Mouse (Mus musculus) testis, adult 2 months (tissue): ENCODE data around the gene Cma1. TPM values are rescaled to one million over a fixed set of nuclear protein-coding genes. Genes with fewer than 3 reads are reported as not detected.
"Not testable (repeated sequence)": the region's sequence is repeated elsewhere in the genome, so short reads cannot be mapped to it uniquely, and the experiment has no call there.

Experiments used
- H3K27ac ChIP-seq: fragments of 200-500 bp; 2 replicates; pipeline ENCODE4 v1.5.1; 2012; ENCODE audit warnings: low read depth, low read length; ENCODE audit not compliant: control insufficient read depth, insufficient read depth
- H3K27me3 ChIP-seq: fragments of 200-500 bp; 2 replicates; pipeline ENCODE4 v1.6.1; 2012; ENCODE audit warnings: mild to moderate bottlenecking, low read length, moderate library complexity; ENCODE audit not compliant: control insufficient read depth, insufficient read depth
- H3K36me3 ChIP-seq: fragments of 200-500 bp; 2 replicates; pipeline ENCODE4 v1.6.1; 2012; ENCODE audit warnings: mild to moderate bottlenecking, low read length; ENCODE audit not compliant: control insufficient read depth, insufficient read depth
- H3K4me1 ChIP-seq: fragments of 200-500 bp; 2 replicates; pipeline ENCODE4 v1.6.1; 2012; ENCODE audit warnings: low read length; ENCODE audit not compliant: control insufficient read depth, insufficient read depth
- H3K4me3 ChIP-seq: fragments of 200-500 bp; 2 replicates; pipeline ENCODE4 v1.5.1; 2012; ENCODE audit warnings: low read depth, mild to moderate bottlenecking, low read length, moderate library complexity, mixed read lengths; ENCODE audit not compliant: control insufficient read depth
- CTCF ChIP-seq: fragments of 200-500 bp; IDR thresholded peaks from 2 replicates; pipeline ENCODE4 v1.5.1; 2012; ENCODE audit warnings: low read depth, mild to moderate bottlenecking, inconsistent platforms, low read length, moderate library complexity; ENCODE audit not compliant: control insufficient read depth, insufficient read depth, insufficient replicate concordance
- POLR2A ChIP-seq: fragments of 200-500 bp; IDR thresholded peaks from 2 replicates; pipeline ENCODE4 v1.6.1; 2012; ENCODE audit warnings: low read depth, mild to moderate bottlenecking, inconsistent platforms, low read length, moderate library complexity; ENCODE audit not compliant: control insufficient read depth
- polyA plus RNA-seq: library from polyadenylated mRNA; depleted of rRNA; stranded (reverse); fragments of >200 nt; gene quantifications from 2 replicates; pipeline ENCODE4 v1.2.3, GENCODE M21; 2012; rRNA removed

Gene Cma1
- polyA plus RNA-seq = 0.10 TPM in 1 of 2 replicates, not detected in the other

DNA sequence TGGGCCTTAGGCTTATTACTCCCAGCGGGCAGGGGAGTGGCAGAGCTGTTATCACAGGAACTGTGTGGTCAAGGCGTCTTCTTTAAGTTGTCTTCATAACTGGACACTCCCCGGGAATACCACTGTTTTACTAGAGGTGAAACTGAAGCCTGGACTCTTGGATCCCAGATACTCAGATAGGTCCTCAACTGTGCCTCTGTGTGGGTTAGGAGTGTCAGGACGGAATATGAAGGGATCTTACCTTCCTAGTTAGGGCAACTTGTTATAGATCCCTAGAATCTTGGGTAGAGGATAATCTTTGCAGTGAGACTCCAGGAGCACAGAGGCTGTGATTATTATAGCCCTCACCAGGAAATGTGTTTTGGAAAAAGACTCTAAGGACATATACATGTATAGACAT is at the start of gene Cma1:
Cma1 (minus strand) TSS at position 101 of the 400 bp plus-strand sequence.
- no peaks in the 10 kb centered on the region for H3K27me3 ChIP-seq
- no peaks in the 10 kb centered on the region for H3K4me1 ChIP-seq
- no peak within 1 kb of the TSS for H3K4me3 ChIP-seq
- no peaks in the 10 kb centered on the region for H3K36me3 ChIP-seq
- no peak for TF ChIP-seq POLR2A
- no peak for TF ChIP-seq CTCF
- H3K27ac ChIP-seq = no peak within 1 kb of the TSS

GRCm38 (mm10) chr14:55987464-55987863 is 43.0 kb upstream of the Cma1 start:
- not testable (repeated sequence) for H3K4me3 ChIP-seq, H3K27ac ChIP-seq, H3K36me3 ChIP-seq, H3K27me3 ChIP-seq, H3K4me1 ChIP-seq

DNA sequence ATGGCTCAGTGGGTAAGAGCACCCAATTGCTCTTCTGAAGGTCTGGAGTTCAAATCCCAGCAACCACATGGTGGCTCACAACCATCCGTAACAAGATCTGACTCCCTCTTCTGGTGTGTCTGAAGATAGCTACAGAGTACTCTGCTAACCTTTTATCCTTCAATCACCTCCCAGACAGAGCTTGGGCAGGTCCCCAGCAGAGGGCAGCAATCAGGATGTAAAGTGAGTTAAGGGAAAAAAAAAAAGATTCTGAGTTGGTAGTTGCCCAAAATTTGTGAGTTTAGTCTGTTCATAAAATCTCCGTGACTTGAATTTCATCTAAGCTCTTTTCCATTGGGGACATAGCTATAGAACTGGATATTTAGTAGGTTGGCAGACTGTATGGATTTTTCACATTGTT is 19.4 kb upstream of the Cma1 start:
- H3K4me3 ChIP-seq, H3K4me1 ChIP-seq, H3K27me3 ChIP-seq, H3K27ac ChIP-seq, H3K36me3 ChIP-seq: not testable (repeated sequence)

DNA sequence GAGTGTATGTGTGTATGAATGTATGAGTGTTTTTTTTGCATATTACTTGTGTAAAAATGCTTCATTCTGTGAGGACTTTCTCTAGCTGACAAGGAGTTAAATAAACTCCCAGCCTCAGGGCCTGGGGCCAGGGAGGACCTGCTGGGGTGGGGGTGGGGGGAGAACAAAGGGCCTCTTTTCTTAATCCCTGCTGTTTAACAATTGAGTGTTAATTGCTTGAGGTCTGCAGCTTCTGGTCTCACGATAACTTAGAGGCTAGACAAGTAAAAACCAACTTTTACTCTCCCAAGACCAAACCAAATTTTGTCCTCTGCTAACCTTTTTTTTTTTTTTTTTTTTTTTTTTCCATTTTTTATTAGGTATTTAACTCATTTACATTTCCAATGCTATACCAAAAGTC is 18.8 kb upstream of the Cma1 start:
- Histone ChIP-seq H3K27ac (no peak overlapping the region), H3K36me3 (no peaks in the 10 kb centered on the region), H3K4me3 (no peak overlapping the region), H3K4me1 (no peaks in the 10 kb centered on the region), H3K27me3 (no peaks in the 10 kb centered on the region)
- TF ChIP-seq CTCF (no peak), POLR2A (no peak)

DNA sequence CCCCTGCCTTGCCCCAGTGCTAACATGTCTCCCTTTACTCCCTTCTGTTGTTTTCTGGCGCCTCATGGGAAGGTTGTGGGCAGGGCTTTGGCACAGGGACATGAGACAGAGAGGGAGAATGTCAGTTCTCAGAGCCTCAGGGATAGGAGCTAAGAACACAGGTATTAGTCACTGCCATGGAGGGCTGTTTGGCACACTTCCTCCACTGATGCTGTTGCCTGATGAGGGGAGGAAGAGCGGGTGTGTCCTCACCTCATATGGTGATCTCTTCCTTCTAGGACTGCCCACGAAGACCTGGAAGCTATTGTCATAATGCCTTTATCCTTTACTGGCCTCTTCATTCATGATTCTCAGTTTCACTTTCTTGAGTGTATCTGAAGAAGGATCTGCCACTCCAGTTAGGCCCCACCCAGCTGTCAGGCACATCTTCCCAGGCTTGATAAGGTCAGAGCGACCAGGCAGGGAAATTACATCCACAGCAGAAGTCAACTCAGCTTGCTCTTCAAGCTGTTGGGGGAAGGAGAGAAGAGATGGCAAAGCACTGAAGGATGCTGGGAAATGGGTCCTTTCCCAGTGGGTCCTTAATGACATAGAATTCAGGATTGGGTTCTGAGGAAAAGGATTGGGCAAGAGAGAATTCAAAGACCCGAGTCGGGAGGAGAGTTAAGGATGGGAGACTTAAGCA is 6.0 kb upstream of the Cma1 start, which contains the start of gene Cma2:
Cma2 (plus strand) TSS at position 635 of the 685 bp plus-strand sequence.
- H3K27me3 ChIP-seq = no peaks in the 10 kb centered on the region
- TF ChIP-seq CTCF (no peak), POLR2A (no peak)
- H3K27ac ChIP-seq = no peak within 1 kb of the TSS
- H3K4me1 ChIP-seq = no peaks in the 10 kb centered on the region
- no peaks in the 10 kb centered on the region for H3K36me3 ChIP-seq
- H3K4me3 ChIP-seq = no peak within 1 kb of the TSS

DNA sequence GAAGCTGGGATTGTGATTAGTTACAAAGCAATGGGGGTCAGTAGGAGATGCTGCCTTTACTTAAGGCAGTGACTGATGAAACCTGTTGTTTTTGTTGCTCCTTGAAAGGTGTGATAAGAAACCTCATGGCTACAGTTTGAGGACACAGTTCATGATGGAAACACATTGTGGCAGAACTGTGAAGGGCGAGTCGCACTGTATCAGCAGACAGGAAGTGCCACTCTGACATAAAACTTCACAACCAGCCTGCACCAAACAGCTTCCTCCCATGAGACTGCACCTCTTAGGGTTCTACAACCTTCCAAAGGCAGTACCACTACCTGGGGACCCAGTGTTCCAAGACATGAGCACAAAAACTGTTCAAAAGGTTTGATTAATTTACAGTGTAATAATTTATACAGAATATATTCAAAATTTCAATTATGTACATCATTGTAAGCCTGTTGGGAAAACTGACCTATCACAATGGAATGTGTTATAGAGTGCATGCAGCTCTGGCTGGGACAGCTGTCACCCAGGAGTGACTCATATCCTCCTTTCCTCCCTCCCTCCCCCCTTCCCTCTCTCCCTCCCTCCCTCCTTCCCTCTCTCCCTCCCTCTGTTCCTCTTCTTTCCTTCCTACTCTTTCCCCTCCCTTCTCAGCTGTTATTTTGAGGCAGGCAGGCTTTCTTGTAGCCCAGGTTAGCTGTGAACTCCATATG is 1.9 kb upstream of the Cma1 start:
- no peak overlapping the region for H3K4me3 ChIP-seq
- TF ChIP-seq POLR2A (no peak), CTCF (no peak)
- no peaks in the 10 kb centered on the region for H3K36me3 ChIP-seq
- no peaks in the 10 kb centered on the region for H3K4me1 ChIP-seq
- no peaks in the 10 kb centered on the region for H3K27me3 ChIP-seq
- H3K27ac ChIP-seq = no peak overlapping the region

DNA sequence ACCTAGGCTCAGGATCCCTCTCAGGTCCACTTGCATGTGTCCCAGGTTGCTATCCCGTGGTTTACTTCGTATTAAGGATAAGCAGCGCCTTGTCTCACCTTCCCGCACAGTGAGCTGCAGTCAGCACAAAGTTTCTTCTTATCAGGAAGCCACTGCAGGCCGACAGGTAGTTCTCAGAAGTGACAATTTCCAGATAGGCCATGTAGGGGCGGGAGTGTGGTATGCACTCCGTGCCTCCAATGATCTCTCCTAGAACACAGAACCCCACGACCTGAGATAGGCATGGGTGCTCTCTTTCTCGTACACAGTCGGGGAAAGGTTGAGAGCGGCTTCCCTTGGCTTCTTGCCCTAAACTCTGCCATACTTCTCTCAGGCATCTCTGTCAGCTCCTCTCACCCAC is 874 bp downstream of the Cma1 start:
- no peak overlapping the region for H3K4me3 ChIP-seq
- H3K27ac ChIP-seq = no peak overlapping the region
- no peaks in the 10 kb centered on the region for H3K27me3 ChIP-seq
- no peaks in the 10 kb centered on the region for H3K4me1 ChIP-seq
- no peaks in the 10 kb centered on the region for H3K36me3 ChIP-seq
- TF ChIP-seq POLR2A (no peak), CTCF (no peak)
